Mouse (Mus musculus) kidney, adult 8-10 months (tissue): Measurements from ENCODE around the gene Psmb5.

ENCODE experiments used
- DNase-seq, 2 experiments: peaks; one replicate each; pipeline ENCODE4 v3.0.0; 2022

Gene Psmb5

DNA sequence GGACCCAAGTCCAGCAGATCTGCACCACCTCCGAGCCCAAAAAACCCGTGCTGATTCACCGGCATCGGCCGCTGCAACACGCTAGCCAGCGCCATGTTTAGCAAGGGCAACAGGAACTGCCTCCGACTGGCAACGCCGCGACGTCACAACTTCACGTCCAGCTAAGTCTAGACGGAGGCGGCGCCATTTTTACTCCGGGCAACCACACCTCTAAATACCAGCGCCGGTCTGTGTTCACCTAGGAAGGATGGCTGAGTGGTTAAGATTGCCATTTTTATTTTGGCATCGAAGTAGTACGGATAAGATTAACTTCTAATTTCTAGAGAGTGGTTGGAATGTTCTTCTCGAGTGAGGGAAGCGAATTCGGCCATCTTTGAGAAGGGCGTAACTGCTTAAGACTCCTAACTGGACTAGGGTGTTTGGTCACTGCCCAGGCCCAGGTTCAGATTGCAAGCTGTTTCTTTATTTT is at the start of gene Psmb5:
TSS of gene Psmb5 (minus strand) at position 126 of the 469 bp plus-strand sequence.
- peak; percentile 87 to 90 for DNase-seq

DNA sequence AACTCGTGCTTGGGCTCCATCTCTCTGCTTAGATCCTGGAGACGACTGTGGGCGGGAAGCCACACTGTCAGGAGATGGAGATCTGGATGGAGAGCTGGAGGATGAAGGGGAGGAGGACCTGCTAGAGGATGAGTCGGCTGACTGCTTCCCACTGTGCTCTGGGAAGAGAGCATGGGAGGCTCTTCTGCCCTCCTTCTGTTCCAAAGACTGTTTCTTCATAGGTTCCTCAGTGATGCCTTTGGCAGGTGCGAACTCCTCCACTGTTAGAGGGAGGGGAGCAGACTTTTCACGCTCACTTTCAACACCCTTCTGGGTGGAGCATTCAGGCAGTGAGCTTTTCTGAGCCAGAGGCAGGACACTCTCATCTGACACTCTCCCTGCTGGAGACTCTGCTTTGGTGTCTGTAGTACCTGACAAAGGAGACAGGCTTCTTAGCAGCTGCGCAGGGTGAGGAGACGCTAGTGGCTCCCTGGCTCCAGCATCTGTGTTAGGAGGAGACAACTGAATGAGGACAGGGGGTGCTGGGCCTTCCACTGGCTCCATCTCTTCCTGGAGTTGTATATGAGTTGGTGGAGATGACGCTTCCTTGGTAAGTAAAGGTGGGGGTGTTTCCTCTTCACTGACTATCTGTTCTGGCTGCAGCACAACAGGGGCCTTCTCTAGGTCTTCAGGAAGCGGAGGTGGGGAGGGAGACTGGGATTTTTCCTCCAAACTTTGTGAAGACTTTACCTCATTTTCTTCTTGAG is 46.8 kb upstream of the Psmb5 start:
- DNase-seq: no peak

DNA sequence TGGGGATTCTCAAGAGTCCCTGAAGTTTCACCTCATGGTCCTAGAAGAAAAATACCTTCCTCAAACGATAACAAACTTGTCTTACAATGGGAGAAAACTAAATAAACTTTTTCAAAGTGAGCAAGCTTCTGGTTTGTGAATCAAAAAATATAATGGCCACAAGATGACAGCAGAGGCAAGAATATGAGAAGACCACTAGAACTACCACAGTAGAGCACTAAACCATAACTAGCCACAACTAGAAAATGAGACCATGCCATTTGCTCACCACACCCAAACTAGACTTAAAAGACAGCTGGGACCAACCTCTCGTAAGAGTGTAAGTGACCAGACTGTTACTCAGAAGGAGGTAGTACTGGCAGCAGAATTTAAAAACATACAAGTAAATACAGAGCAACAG is 42.2 kb upstream of the Psmb5 start:
- DNase-seq: no peak

DNA sequence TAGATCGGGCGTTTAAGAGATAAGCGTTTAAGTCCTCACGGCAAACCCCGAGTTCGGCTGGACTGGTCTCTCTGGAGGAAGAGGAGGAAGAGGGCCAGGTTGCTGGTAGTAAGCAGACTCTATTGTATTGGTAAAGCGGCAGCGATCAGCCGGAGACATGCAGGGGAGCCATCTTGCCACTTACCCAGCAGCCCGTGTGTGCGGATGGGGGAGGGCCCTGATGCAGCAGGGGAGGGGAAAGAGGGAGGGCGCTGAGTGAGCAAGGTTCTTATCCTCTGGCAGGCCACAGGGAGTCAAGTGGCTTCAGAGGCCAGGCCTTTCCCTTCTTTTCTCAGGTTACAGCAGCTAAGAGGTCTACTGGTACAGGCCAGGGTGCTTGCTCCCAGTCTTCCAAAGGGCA is 35.7 kb upstream of the Psmb5 start:
- peak; percentile 91 to 93 for DNase-seq

DNA sequence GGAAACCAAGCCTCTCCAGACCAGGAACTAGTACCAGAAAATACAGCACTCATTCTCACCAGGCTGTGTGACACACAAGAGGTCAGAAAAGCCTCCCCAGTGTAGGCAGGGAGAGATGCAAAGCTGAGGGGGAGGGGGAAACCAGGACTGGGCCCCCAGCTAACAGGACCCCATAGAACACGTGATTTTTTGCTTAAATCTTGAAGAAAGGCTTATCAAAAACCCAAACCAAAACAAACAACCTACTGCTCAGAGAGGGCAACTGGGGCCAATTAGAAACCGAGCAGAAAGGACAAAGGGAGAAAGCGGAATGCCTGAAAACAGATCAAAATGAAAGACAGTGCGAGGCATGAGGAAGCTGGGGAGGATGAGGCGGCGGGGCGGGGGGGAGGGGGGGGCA is 35.0 kb upstream of the Psmb5 start:
- no peak for DNase-seq

DNA sequence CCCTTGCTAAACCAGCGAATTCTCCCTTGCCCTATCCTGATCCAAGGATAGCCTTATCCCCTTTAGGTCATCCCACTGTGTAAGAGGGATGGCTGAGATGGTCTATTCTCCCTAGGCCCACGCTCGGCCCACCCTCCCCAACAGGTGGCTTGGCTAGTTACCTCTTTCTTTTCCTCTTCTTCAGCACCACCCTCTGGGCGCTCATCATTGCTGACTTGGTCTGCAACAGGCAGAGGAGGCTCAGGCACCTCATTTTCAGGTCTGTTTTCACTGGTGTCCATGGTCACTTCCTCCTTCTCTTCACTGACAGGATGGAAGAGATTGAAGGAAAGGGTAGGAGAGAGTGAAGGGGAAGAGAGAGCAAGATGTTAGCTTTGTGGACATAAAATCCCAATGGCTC is 33.7 kb upstream of the Psmb5 start:
- DNase-seq: no peak

DNA sequence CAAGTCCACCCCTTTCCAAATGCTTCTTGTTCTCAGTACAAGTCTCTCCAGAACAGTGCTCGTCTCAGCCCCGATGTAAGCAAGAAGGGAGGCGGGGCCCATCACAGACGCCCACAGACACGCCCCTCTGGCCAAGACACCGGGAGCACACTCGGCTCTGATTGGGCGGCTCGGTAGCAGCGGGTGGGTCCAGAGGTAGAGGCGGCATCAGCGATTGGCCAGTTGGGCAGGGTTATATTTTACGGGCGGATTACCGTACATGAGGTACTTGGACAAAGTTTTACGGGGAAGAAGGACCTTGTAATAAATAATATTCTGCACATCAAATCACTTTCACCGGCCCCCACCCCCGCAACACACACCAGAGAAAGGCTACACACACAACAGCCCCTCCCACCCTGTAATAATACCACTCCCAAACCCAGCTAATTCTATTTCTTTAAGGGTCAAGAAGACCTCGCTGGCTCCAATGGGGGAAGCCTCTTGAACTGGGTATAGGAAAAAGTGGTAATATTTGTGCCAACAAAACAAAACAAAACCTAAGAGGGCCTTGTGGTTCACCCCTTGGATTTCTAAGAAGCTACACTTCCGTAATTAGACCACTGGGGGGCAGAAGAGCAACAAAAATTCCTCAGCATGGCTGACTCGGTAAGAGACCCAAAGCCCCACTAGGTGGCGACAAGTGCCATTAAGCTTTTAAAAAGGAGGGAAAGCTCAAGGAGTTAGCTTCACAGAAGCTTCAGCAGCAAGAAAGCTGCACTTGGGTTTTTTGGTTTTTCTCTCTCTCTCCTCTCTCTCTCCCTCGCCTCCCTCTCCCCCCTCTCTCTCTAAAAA is 33.0 kb upstream of the Psmb5 start:
- peak; percentile 81 to 89 for DNase-seq

DNA sequence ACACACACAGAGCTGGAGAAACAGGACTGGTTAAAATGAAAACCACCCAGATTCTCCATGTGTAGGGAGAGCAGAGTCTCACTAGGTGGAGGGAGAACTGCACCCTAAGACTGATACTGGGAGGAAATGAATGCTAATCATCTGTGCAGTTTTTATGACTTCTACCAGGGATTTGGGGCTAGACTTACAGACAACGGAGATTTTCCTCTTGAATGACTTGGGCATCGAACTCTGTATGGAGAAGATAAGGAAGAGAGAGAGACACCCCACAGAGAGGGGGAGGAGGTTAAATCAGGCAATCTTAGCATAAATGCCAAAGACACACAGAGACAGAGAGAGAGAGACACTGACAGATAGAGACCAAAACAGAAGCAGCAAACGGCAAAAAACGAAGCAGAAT is 30.1 kb upstream of the Psmb5 start:
- DNase-seq: no peak

DNA sequence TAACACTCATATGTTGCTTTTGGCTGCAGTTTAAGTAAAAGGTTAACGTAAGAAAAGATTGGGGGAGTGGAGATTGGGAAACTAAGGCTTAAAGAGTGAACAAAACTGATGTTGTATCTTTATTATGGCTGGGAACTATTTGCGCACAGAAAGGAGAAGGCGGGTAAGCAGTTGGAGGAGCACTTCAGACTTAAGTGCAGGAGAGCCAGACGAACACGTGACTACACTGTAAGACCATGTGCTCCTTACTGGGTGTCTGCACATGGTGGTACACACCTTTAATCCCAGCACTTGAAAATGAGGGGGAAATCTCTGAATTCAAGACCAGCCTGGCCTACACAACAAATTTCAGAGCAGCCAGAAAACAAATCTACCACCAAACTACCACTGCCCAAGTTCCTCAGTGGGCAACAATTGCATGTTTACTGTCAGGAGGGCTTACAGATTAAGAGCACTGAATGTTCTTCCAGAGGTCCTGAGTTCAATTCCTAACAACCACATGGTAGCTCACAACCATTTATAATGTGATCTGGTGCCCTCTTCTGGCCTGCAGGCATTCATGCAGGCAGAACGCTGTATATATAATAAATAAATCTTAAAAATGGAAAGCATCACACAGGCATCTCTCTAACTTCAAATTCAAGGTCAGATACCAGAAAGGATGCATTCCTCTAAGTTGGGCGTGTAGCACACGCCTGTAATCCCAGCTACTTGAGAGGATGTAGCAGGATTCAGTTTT is 29.2 kb upstream of the Psmb5 start:
- no peak for DNase-seq

DNA sequence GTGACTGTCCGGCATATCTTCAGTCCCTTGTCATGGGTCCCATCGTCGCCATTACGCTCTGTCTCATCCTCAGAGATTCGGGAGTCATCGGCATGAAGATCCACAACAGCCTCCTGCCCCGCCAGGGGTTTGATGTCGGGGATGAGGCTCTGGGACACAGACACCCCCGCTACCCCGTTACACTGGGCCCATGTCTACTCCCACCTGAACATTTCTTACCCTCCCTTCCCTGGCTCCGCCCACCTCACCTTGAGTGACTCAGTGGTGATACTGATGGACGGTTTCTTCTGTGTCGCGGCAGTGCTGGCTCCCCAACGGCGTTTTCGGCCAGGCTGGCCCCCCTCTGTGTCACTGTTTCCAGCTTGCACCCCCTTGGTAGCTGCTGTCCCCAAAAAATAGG is 28.6 kb upstream of the Psmb5 start:
- DNase-seq: no peak

DNA sequence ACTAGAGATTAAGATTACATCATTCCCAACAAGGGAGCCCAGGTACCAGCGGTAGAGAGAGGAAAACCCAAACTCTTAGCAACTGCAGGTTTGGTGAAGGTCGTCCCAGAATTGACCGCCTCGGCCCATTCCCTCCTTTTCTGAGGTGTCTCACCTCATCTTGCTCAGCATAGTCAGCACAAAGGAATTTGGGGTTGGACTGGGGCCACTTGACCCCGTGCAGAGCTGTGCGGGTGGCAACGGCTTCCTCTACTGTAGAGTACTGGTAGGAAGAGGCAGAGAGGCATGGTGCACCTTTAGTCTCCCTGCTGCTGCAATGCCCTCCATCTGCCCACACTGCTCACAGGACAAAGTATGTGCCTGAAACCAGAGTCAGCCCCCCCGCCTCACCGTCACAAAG is 26.5 kb upstream of the Psmb5 start:
- DNase-seq: no peak

DNA sequence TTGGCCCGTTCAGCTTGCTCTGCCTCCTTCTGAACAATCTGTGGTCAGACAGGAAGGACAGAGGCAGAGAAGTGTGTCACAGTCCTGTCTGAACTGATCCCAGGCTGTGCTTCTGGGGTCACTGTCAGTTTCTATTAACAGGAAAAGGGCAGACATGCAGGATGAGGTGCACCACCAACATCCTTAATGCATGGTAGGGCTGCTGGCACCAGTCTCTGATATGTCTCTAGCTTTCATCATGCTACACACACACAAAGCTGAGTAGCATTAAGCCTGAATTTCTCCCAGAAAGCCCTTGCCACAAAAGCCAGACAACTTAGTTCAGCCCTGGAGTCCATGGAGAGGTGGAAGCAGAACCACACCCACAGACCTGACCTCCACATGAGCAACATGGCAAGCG is 25.2 kb upstream of the Psmb5 start:
- DNase-seq: no peak

DNA sequence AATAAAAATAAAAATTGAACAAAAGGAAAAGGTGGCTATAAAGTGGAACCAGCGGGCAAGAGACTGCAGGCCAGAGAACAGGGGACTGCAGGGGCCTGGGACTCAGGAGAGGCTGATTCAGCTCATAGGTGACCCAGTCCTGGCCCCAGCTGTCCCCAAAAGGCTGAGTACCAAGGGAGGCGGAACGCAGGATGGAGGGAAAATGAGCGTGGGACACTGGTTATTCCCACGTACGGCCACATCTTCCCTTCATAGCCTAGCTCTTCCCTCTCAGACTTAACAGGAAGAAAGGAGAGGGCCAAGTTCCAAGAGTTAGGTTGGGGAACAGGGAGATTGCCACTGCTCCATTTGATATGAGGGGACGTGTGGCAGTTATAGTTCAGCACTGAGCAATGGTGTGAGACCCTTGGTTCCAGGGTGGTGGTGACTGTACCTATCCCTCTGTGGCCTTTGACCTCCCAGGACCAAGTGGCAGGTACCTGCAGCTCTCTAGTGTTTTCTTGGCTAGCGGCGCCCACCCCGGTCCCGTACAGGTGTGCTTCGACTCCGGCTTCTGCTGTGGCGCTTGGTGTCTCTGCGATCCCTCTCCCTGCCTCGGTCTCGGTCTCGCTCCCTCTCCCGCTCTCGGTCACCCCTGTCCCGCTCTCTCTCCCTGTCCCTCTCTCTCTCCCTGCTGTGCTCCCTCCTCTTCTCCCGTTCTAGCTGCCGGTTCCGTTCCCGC is 24.6 kb upstream of the Psmb5 start:
- no peak for DNase-seq

DNA sequence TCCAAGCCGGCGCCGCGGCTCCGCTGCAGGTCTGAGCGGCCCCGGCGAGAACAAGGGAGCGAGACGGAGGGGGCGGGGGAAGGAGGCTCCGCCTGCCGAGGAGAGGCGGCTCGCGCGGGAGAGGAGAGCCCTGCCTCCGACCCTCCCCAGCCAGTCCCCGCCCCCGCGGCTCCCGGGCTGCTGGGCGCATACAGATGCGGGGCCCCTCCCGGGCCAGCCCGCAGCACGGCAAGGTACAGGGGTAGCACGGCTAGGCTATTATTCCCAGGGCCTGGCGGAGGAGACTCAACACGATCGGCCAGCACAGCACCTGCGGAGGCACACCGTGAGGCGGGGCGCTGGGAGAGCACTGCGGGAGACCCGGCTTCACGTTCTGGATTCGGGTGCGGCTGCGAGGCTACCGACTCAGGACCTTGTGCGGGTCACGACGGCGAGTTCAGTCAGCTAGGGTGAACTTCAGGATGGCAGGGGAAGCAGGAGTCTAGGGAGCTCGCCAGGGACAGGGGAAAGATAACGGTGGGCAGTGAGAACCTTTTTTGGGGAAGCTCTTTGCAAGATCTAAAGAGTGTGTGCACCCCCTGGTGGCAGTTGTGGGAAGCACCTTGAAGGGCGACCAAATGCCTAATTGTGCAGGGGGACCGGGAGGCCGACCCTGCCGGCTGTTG is 23.6 kb upstream of the Psmb5 start, which contains the start of gene Cdh24:
TSS of gene Cdh24 (minus strand) at position 60 of the 665 bp plus-strand sequence.
- peak; percentile 86 to 88 for DNase-seq

DNA sequence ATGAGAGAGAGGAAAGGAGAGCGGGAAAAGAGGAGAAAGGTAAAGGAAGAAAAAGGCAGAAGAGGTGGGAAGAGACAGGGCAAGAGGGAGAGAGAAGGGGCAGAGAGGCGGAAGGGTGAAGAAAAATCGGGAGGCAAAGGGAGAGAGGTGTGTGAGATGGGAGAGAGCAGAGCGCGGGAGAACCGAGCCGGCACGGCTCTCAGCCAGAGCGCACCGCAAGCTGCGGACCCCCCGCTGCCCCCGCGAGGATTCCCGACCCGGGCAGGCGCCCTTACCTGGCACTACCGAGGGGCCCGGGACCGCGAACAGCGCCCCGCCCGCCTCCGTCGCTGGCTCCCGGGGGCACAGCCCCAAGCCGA is 23.1 kb upstream of the Psmb5 start, which contains the start of gene Gm17606:
TSS of gene Gm17606 (plus strand) at position 7 of the 359 bp plus-strand sequence.
- DNase-seq: no peak

DNA sequence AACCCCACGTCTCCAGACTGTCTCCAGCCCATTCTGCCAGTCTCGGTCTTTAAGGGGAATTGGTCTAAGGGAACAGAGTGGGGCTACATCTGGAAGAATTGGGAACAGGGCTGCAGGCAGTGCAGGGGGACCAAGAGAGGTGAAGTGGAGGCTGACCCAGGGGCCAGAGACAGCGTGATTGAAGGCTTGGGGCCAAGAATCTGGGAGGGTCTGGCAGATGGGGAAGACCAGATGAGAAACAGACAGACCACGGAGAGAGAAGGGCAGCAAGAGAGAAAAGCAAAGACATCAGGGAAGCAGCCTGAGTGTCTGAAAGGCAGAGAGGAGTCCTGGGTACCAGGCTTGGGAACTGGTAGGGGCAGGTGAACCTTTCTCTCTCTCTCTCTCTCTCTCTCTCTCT is 22.3 kb upstream of the Psmb5 start:
- DNase-seq: no peak

DNA sequence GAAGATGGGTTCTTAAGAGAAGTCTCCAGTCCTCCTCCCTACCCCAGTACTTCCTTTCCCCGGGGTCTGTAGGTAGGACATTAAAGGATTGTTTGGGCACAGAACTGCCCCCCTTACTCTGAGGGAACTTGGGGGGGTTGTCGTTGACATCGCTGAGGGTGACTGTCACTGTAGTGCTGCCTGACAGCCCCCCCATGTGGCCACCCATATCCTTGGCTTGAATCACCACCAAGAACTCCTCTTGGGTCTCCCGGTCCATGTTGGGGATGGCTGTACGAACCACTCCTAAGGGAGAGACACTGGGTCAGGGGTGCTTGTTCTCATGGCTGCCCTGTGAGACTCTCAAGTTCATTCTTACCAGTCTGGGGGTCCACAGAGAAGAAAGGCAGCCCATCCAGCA is 20.4 kb upstream of the Psmb5 start:
- no peak for DNase-seq

DNA sequence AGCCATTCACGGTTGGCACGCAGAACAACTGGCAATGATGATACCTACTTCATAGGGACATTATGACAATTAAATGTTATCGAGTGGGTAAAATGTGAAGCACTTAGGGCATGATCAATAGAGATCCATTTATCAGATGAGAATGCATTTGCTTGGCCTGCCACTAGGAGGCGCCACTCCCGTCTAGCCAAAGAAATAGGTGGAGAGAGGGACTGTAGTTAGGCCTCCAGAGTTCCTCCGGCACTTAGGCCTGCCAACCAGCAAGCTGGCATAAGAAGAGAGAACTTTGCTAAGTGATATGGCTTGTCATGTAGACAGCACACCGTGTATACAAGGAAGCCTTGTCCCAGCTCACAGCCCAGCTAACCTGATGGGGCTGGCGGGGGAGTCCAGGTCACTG is 19.1 kb upstream of the Psmb5 start:
- peak in 1 of 2 experiments; percentile 45 for DNase-seq

DNA sequence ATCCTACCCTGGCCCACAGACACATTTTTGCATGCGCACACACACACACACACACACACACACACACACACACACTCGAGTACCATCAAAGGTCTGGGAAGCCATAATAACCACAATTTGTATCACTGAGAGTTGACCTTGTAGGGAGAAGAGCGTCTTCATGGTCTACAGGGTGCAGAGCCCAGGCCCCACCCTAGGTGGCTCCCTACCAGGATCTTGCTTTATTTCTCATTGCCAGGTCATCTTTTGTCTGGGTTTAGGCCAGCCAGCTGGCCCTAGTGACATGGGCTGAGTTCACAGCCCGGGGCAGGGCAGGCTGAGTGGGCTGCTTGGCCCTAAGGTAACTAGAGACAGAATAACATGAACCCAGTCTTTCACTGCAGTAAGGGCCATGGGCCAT is 16.4 kb upstream of the Psmb5 start:
- no peak for DNase-seq

DNA sequence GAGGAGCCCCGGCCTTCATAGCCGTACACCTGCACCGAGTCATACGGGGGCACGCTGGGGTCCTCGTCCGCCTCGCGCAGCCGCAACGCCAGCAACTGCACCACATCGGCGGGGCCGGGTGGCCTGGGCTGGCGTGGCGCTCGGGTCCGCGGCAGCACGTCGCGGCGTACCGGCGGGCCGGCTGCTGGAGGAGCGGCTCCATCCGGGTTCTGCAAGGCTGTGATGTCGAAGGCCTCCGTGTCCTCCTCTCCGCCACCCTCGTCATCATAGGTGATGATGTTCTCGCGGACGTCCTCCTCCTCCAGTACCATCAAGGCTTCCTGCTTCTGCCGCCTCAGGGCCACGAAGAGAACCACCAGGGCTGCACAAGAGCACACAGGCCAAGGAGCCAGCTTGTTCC is 14.4 kb upstream of the Psmb5 start:
- DNase-seq: no peak

DNA sequence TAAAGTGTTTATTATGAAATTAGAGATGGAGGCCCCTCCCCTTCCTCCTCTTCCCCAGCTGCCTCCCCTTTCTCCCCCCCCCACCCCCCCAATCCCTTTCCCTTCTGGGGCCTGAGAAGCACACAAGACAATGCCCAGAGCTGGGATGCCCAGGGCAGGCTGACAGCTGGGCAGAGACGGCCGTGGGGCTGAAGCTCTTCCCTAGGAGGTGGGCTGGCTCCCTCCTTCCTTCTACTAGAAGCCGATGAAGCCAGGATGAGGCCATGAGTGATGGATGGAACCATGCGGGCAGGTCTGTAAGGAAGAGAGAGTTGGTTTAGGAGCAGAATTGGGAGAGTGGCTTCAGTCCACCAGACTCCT is 13.4 kb upstream of the Psmb5 start:
- DNase-seq: no peak

DNA sequence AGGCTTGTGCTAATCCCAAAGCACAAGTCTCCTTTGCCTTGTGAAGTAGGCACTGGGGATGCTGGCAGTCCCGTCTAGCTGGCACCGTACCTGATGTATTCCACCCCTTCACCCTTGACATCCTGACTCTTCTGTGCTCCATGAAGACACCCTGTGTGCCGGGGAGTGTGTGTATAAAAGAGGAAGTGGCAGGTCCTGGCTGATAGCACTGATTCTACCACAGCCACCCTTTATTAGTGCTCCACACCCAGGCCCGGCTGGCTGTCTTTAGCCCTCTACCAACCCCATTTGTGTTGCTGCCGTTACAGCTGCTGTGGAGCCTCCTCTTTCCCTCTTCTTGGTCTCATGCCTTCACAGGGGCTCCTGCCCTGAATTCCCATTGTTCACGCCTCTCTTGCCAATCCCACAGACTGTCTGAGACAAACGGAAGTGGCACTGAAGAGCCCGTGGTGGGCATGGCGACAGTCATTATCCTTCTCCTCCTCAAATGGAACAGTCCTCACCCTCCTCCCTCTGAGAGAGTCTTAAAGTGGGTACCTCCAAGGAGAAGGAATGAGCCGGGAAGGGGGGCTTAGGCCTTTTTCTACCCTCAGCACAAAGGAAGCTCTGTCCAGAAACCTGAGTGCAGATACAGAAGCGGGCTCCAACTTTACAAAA is 12.9 kb upstream of the Psmb5 start:
- no peak for DNase-seq
